Mouse (Mus musculus): Measurements from ENCODE around the gene Rpusd3. TPM values are rescaled to one million over a fixed set of nuclear protein-coding genes. Genes with fewer than 3 reads are reported as not detected.

The Rpusd3 gene
- polyA plus RNA-seq, 1 experiment from 2014 or later = 20.7 TPM

GRCm38 (mm10) chr6:113402094-113402493 lies 17.0 kb downstream of the Rpusd3 start:
- DNase-seq = no peak
- WGBS = 93% methylated on average over 13 of the region's 13 CpGs
- H3K4me3 ChIP-seq (replicated peaks; ENCODE audit: low read depth, low read length) = no peak overlapping the region
- no peaks in the 10 kb centered on the region for H3K27me3 ChIP-seq (ENCODE audit: control insufficient read depth, insufficient read depth, low read length)
- ATAC-seq (ENCODE audit: low FRiP score, low TSS enrichment) = no peak
- H3K4me1 ChIP-seq (ENCODE audit: control insufficient read depth, insufficient read depth, low read length) = no peaks in the 10 kb centered on the region
- H3K9me3 ChIP-seq (ENCODE audit: control insufficient read depth, low read length) = no peaks in the 10 kb centered on the region
- no peak overlapping the region for H3K27ac ChIP-seq (replicated peaks; ENCODE audit: low read depth, low read length)
- H3K36me3 ChIP-seq (ENCODE audit: control insufficient read depth, insufficient read depth, low read length) = peaks cover 10% of the 10 kb centered on the region; the same call in 1 of the 2 replicates
- H3K4me2 ChIP-seq (ENCODE audit: low read length) = no peak overlapping the region
- no peak overlapping the region for H3K9ac ChIP-seq (replicated peaks; ENCODE audit: low read length)

GRCm38 (mm10) chr6:113396270-113397030 lies 22.7 kb downstream of the Rpusd3 start:
- 87% methylated on average over 10 of the region's 10 CpGs for WGBS
- Histone ChIP-seq H3K9me3 (ENCODE audit: control insufficient read depth, low read length) (no peaks in the 10 kb centered on the region), H3K9ac (replicated peaks; ENCODE audit: low read length) (no peak overlapping the region), H3K27ac (replicated peaks; ENCODE audit: low read depth, low read length) (no peak overlapping the region), H3K36me3 (ENCODE audit: control insufficient read depth, insufficient read depth, low read length) (peaks cover 14% of the 10 kb centered on the region), H3K27me3 (ENCODE audit: control insufficient read depth, insufficient read depth, low read length) (no peaks in the 10 kb centered on the region), H3K4me2 (ENCODE audit: low read length) (no peak overlapping the region), H3K4me1 (ENCODE audit: control insufficient read depth, insufficient read depth, low read length) (peaks cover 9% of the 10 kb centered on the region), H3K4me3 (replicated peaks; ENCODE audit: low read depth, low read length) (no peak overlapping the region)
- ATAC-seq (ENCODE audit: low FRiP score, low TSS enrichment) (no peak), DNase-seq (no peak)

DNA sequence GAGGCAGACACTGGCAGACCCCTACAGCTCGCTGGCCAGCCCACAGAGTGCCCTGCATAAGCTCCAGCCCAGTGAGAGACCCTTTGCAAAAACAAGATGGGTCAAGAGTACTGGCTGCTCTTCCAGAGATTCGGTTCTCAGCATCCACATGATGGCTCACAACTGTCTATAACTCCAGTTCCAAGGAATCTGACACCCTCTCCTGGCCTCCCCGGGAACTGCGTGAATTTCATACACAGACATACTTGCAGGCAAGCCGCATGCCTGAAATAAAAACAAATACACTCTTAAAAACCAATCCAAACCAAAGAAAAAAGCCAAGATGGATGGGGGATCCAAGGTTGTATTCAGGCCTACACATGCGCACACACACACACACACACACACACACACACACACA lies 23.6 kb downstream of the Rpusd3 start:
- Histone ChIP-seq H3K27ac (replicated peaks; ENCODE audit: low read depth, low read length) (no peak overlapping the region), H3K27me3 (ENCODE audit: control insufficient read depth, insufficient read depth, low read length) (no peaks in the 10 kb centered on the region), H3K4me2 (ENCODE audit: low read length) (no peak overlapping the region), H3K9me3 (ENCODE audit: control insufficient read depth, low read length) (no peaks in the 10 kb centered on the region), H3K4me1 (ENCODE audit: control insufficient read depth, insufficient read depth, low read length) (peaks cover 9% of the 10 kb centered on the region), H3K4me3 (replicated peaks; ENCODE audit: low read depth, low read length) (no peak overlapping the region), H3K9ac (replicated peaks; ENCODE audit: low read length) (no peak overlapping the region), H3K36me3 (ENCODE audit: control insufficient read depth, insufficient read depth, low read length) (peaks cover 19% of the 10 kb centered on the region)
- ATAC-seq (ENCODE audit: low FRiP score, low TSS enrichment) = no peak
- DNase-seq = no peak
- WGBS = 95% methylated on average over 6 of the region's 6 CpGs

GRCm38 (mm10) chr6:113394811-113395210 lies 24.3 kb downstream of the Rpusd3 start:
- Histone ChIP-seq H3K27me3 (ENCODE audit: control insufficient read depth, insufficient read depth, low read length) (no peaks in the 10 kb centered on the region), H3K36me3 (ENCODE audit: control insufficient read depth, insufficient read depth, low read length) (peaks cover 24% of the 10 kb centered on the region), H3K4me2 (ENCODE audit: low read length) (no peak overlapping the region), H3K9me3 (ENCODE audit: control insufficient read depth, low read length) (no peaks in the 10 kb centered on the region), H3K27ac (replicated peaks; ENCODE audit: low read depth, low read length) (no peak overlapping the region), H3K4me1 (ENCODE audit: control insufficient read depth, insufficient read depth, low read length) (peaks cover 9% of the 10 kb centered on the region), H3K4me3 (replicated peaks; ENCODE audit: low read depth, low read length) (no peak overlapping the region), H3K9ac (replicated peaks; ENCODE audit: low read length) (no peak overlapping the region)
- 96% methylated on average over 11 of the region's 11 CpGs for WGBS
- DNase-seq (no peak), ATAC-seq (ENCODE audit: low FRiP score, low TSS enrichment) (no peak)

- no peak for ATAC-seq (ENCODE audit: low FRiP score, low TSS enrichment)
- Histone ChIP-seq H3K4me1 (ENCODE audit: control insufficient read depth, insufficient read depth, low read length) (peaks cover 9% of the 10 kb centered on the region), H3K4me3 (replicated peaks; ENCODE audit: low read depth, low read length) (no peak overlapping the region), H3K27me3 (ENCODE audit: control insufficient read depth, insufficient read depth, low read length) (no peaks in the 10 kb centered on the region), H3K27ac (replicated peaks; ENCODE audit: low read depth, low read length) (no peak overlapping the region), H3K9ac (replicated peaks; ENCODE audit: low read length) (no peak overlapping the region), H3K36me3 (ENCODE audit: control insufficient read depth, insufficient read depth, low read length) (peaks cover 29% of the 10 kb centered on the region), H3K9me3 (ENCODE audit: control insufficient read depth, low read length) (no peaks in the 10 kb centered on the region), H3K4me2 (ENCODE audit: low read length) (no peak overlapping the region)
- 89% methylated on average over 6 of the region's 6 CpGs for WGBS
- no peak for DNase-seq
Observed at GRCm38 (mm10) chr6:113393951-113394350, 25.2 kb downstream of the Rpusd3 start.

- H3K4me1 ChIP-seq (ENCODE audit: control insufficient read depth, insufficient read depth, low read length) = peaks cover 9% of the 10 kb centered on the region
- H3K9ac ChIP-seq (replicated peaks; ENCODE audit: low read length) = peak overlapping the region; percentile 65
- no peaks in the 10 kb centered on the region for H3K27me3 ChIP-seq (ENCODE audit: control insufficient read depth, insufficient read depth, low read length)
- peak overlapping the region; percentile 41 for H3K4me3 ChIP-seq (replicated peaks; ENCODE audit: low read depth, low read length)
- H3K36me3 ChIP-seq (ENCODE audit: control insufficient read depth, insufficient read depth, low read length) = peaks cover 43% of the 10 kb centered on the region
- H3K4me2 ChIP-seq (ENCODE audit: low read length) = peak overlapping the region; percentile 76
- H3K9me3 ChIP-seq (ENCODE audit: control insufficient read depth, low read length) = no peaks in the 10 kb centered on the region
- ATAC-seq (ENCODE audit: low FRiP score, low TSS enrichment) (peak; percentile 86), DNase-seq (peak; percentile 82)
- under 1% methylated on average over 51 of the region's 51 CpGs for WGBS
- H3K27ac ChIP-seq (replicated peaks; ENCODE audit: low read depth, low read length) = peak overlapping the region; percentile 80
Observed at GRCm38 (mm10) chr6:113392387-113393071, 26.6 kb downstream of the Rpusd3 start.

DNA sequence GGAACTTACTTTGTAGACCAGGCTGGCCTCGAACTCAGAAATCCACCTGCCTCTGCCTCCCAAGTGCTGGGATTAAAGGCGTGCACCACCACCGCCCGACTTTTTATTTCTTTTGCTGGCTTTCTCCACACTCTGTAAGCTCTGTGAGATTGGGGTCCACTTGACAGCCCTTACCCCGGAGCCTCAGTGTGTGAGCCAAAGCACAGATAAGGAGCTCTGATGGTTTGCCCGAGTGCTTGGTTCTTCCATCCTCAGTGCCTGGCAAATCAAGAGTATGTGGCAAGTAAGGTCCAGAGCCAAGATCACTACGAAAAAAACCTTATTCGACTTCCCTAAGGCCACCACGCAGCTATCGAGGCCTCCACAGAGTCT lies 27.1 kb downstream of the Rpusd3 start:
- 17% methylated on average over 10 of the region's 10 CpGs for WGBS
- Histone ChIP-seq H3K4me2 (ENCODE audit: low read length) (peak overlapping the region; percentile 76), H3K9ac (replicated peaks; ENCODE audit: low read length) (peak overlapping the region; percentile 65), H3K27ac (replicated peaks; ENCODE audit: low read depth, low read length) (peak overlapping the region; percentile 80), H3K36me3 (ENCODE audit: control insufficient read depth, insufficient read depth, low read length) (peaks cover 49% of the 10 kb centered on the region), H3K27me3 (ENCODE audit: control insufficient read depth, insufficient read depth, low read length) (no peaks in the 10 kb centered on the region), H3K9me3 (ENCODE audit: control insufficient read depth, low read length) (no peaks in the 10 kb centered on the region), H3K4me3 (replicated peaks; ENCODE audit: low read depth, low read length) (peak overlapping the region; percentile 41), H3K4me1 (ENCODE audit: control insufficient read depth, insufficient read depth, low read length) (peaks cover 9% of the 10 kb centered on the region)
- no peak for DNase-seq
- ATAC-seq (ENCODE audit: low FRiP score, low TSS enrichment) = no peak

DNA sequence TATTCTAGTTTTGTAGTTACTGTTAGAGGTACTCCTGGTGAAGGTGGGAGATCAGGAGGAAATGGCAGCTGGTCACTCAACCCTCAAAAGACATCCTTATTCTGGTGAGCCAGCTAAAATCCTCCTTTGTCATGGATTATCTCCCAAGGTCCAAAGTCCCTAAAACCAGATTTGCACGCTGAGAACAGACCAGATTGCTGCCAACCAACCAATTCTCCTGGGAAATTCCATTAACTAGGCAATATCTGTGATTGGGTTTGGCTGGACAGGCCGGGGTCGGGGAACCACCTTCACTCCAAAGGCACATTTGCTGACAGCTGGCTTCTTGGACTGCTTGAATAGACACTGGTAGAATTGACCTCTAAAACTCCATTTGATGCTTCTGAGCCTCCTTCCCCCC lies 28.4 kb downstream of the Rpusd3 start:
- no peak for DNase-seq
- H3K27me3 ChIP-seq (ENCODE audit: control insufficient read depth, insufficient read depth, low read length) = no peaks in the 10 kb centered on the region
- no peak for ATAC-seq (ENCODE audit: low FRiP score, low TSS enrichment)
- no peak overlapping the region for H3K4me2 ChIP-seq (ENCODE audit: low read length)
- H3K9me3 ChIP-seq (ENCODE audit: control insufficient read depth, low read length) = no peaks in the 10 kb centered on the region
- peaks cover 60% of the 10 kb centered on the region for H3K36me3 ChIP-seq (ENCODE audit: control insufficient read depth, insufficient read depth, low read length)
- no peak overlapping the region for H3K9ac ChIP-seq (replicated peaks; ENCODE audit: low read length)
- peaks cover 9% of the 10 kb centered on the region for H3K4me1 ChIP-seq (ENCODE audit: control insufficient read depth, insufficient read depth, low read length)
- no peak overlapping the region for H3K4me3 ChIP-seq (replicated peaks; ENCODE audit: low read depth, low read length)
- 66% methylated on average over 3 of the region's 3 CpGs for WGBS
- H3K27ac ChIP-seq (replicated peaks; ENCODE audit: low read depth, low read length) = no peak overlapping the region

DNA sequence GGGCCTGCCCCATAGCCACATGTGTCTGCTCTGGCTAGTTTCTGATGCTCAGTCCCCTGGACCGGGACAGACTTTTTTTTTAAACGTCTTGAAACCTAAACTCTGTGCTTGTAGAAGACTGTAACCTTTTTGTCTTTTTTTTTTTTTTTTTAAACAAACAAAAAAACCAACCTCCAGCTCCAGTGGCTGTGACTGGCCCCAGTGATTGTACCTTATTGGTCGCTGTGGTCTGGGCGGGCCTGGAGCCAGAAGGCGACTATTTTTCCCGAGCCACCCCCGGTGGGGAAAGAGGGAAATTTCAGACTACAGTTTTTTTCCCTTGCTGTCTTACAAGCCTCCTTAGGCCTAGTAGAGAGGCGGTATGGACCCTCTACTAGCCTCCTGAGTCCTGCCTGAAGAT lies 30.2 kb downstream of the Rpusd3 start, which contains the start of gene Ttll3:
TSS of gene Ttll3 (plus strand) at position 301 of the 400 bp plus-strand sequence.
- peaks cover 9% of the 10 kb centered on the region for H3K4me1 ChIP-seq (ENCODE audit: control insufficient read depth, insufficient read depth, low read length)
- no peak within 1 kb of the TSS for H3K4me3 ChIP-seq (replicated peaks; ENCODE audit: low read depth, low read length)
- peaks cover 69% of the 10 kb centered on the region for H3K36me3 ChIP-seq (ENCODE audit: control insufficient read depth, insufficient read depth, low read length)
- no peak within 1 kb of the TSS for H3K4me2 ChIP-seq (ENCODE audit: low read length)
- H3K9me3 ChIP-seq (ENCODE audit: control insufficient read depth, low read length) = no peaks in the 10 kb centered on the region
- no peak for DNase-seq
- 78% methylated on average over 8 of the region's 8 CpGs for WGBS
- no peak within 1 kb of the TSS for H3K9ac ChIP-seq (replicated peaks; ENCODE audit: low read length)
- ATAC-seq (ENCODE audit: low FRiP score, low TSS enrichment) = no peak
- H3K27ac ChIP-seq (replicated peaks; ENCODE audit: low read depth, low read length) = no peak within 1 kb of the TSS
- H3K27me3 ChIP-seq (ENCODE audit: control insufficient read depth, insufficient read depth, low read length) = no peaks in the 10 kb centered on the region
